Mouse (Mus musculus) ES-Bruce4 (cell line): ENCODE results near the gene Rpl36.
A peak's percentile ranks its signal among the peaks of the same experiment; 100 is the strongest.

Experiments used
- EP300 ChIP-seq: IDR thresholded peaks from 2 replicates; pipeline ENCODE4 v1.6.1; 2011; ENCODE audit warnings: low read depth, low read length; ENCODE audit not compliant: insufficient read depth
- POLR2A ChIP-seq: IDR thresholded peaks from one replicate; pipeline ENCODE4 v1.8.1; 2011; ENCODE audit warnings: low read length; ENCODE audit not compliant: insufficient read depth

GRCm38 (mm10) chr17:56611861-56612564 is 1.2 kb upstream of the Rpl36 start:
- TF ChIP-seq EP300 (0 out of 2 replicates have a peak, but pooled peaks have one; percentile 4), POLR2A (peak; percentile 77)
